Mouse (Mus musculus) MEL (cell line): ENCODE data around the gene Cacna2d4. TPM values are rescaled to one million over a fixed set of nuclear protein-coding genes. Genes with fewer than 3 reads are reported as not detected.

Source experiments
- DNase-seq: peaks from one replicate; pipeline ENCODE4 v3.0.0; 2011; ENCODE audit warnings: low read depth, low spot score
- H3K27ac ChIP-seq: 2 replicates; pipeline ENCODE4 v1.5.1; 2012; ENCODE audit warnings: low read depth, mild to moderate bottlenecking, control low read depth, low read length, moderate library complexity; ENCODE audit not compliant: control insufficient read depth
- H3K27me3 ChIP-seq, 2 experiments: fragments of 150-350 bp in 1 of 2; sonication (generic) in 1 of 2; 2 replicates each; pipeline ENCODE4 v1.6.1; 2012; ENCODE audit warnings: low read length in 2 of 2, mild to moderate bottlenecking in 2 of 2, improper control_type of control experiment in 1 of 2, moderate library complexity in 1 of 2; ENCODE audit not compliant: insufficient read depth in 2 of 2, control insufficient read depth in 1 of 2
- H3K36me3 ChIP-seq, 2 experiments: 2 replicates each; pipeline ENCODE4 v1.6.1; 2012 to 2014; ENCODE audit warnings: low read length in 2 of 2, improper control_type of control experiment in 1 of 2, inconsistent platforms in 1 of 2, mild to moderate bottlenecking in 1 of 2; ENCODE audit not compliant: insufficient read depth in 2 of 2, control insufficient read depth in 1 of 2
- H3K4me1 ChIP-seq, 2 experiments: fragments of 150-350 bp in 1 of 2; sonication (generic) in 1 of 2; 2 replicates each; pipeline ENCODE4 v1.6.1; 2012; ENCODE audit warnings: low read length in 2 of 2, improper control_type of control experiment in 1 of 2, mild to moderate bottlenecking in 1 of 2; ENCODE audit not compliant: insufficient read depth in 2 of 2, control insufficient read depth in 1 of 2
- H3K4me3 ChIP-seq, 2 experiments: fragments of 150-350 bp in 1 of 2; sonication (generic) in 1 of 2; 2 replicates each; pipeline ENCODE4 v1.5.1; 2012; ENCODE audit warnings: low read depth in 2 of 2, low read length in 2 of 2, mild to moderate bottlenecking in 2 of 2, moderate library complexity in 2 of 2, control low read depth in 1 of 2, improper control_type of control experiment in 1 of 2; ENCODE audit not compliant: control insufficient read depth in 1 of 2, insufficient read depth in 1 of 2
- H3K79me2 ChIP-seq: 2 replicates; pipeline ENCODE4 v1.6.1; 2012; ENCODE audit warnings: mild to moderate bottlenecking, low read length, moderate library complexity; ENCODE audit not compliant: control insufficient read depth, poor library complexity, insufficient read depth
- H3K9ac ChIP-seq: 2 replicates; pipeline ENCODE4 v1.6.1; 2012; ENCODE audit warnings: low read depth, mild to moderate bottlenecking, control low read depth, low read length, moderate library complexity; ENCODE audit not compliant: control insufficient read depth, poor library complexity, severe bottlenecking
- H3K9me3 ChIP-seq: fragments of 150-350 bp; sonication (generic); replicated peaks from 2 replicates; pipeline ENCODE4 v1.6.1; 2012; ENCODE audit warnings: mild to moderate bottlenecking, low read length, improper control_type of control experiment, moderate library complexity; ENCODE audit not compliant: insufficient read depth
- CHD2 ChIP-seq: IDR thresholded peaks from 2 replicates; pipeline ENCODE4 v1.6.1; 2011; ENCODE audit warnings: low read length, improper control_type of control experiment
- CTCF ChIP-seq, 3 experiments: IDR thresholded peaks in 2 of 3; conservative IDR thresholded peaks in 1 of 3; 2 replicates each; pipeline ENCODE4 v1.5.1; 2011 to 2012; ENCODE audit warnings: low read length in 3 of 3, low read depth in 2 of 3, mild to moderate bottlenecking in 2 of 3, improper control_type of control experiment in 1 of 3, inconsistent platforms in 1 of 3, mixed read lengths in 1 of 3, moderate library complexity in 1 of 3; ENCODE audit not compliant: control insufficient read depth in 1 of 3, insufficient read depth in 1 of 3, poor library complexity in 1 of 3, severe bottlenecking in 1 of 3
- GATA1 ChIP-seq: IDR thresholded peaks from 2 replicates; pipeline ENCODE4 v1.6.1; 2011; ENCODE audit warnings: low read depth, low read length, improper control_type of control experiment
- HCFC1 ChIP-seq: IDR thresholded peaks from 2 replicates; pipeline ENCODE4 v1.6.1; 2012; ENCODE audit warnings: low read depth, mild to moderate bottlenecking, inconsistent platforms, low read length, improper control_type of control experiment, moderate library complexity
- KAT2A ChIP-seq: conservative IDR thresholded peaks from 2 replicates; pipeline ENCODE4 v1.6.1; 2012; ENCODE audit warnings: low read depth, low read length, improper control_type of control experiment, inconsistent platforms
- MAX ChIP-seq: IDR thresholded peaks from 2 replicates; pipeline ENCODE4 v1.6.1; 2011; ENCODE audit warnings: low read length, improper control_type of control experiment
- POLR2A ChIP-seq, 2 experiments: IDR thresholded peaks; 2 replicates each; pipeline ENCODE4 v1.6.1; 2011 to 2012; ENCODE audit warnings: low read length in 2 of 2, mild to moderate bottlenecking in 2 of 2, control low read depth in 1 of 2, improper control_type of control experiment in 1 of 2, low read depth in 1 of 2, moderate library complexity in 1 of 2; ENCODE audit not compliant: control insufficient read depth in 1 of 2, insufficient read depth in 1 of 2, poor library complexity in 1 of 2
- POLR2AphosphoS2 ChIP-seq: IDR thresholded peaks from 2 replicates; pipeline ENCODE4 v1.6.1; 2011; ENCODE audit warnings: low read length, improper control_type of control experiment
- POLR2AphosphoS5 ChIP-seq: IDR thresholded peaks from 2 replicates; pipeline ENCODE4 v1.6.1; 2012; ENCODE audit warnings: low read depth, borderline replicate concordance, mild to moderate bottlenecking, inconsistent platforms, low read length, moderate library complexity, mixed read lengths
- RAD21 ChIP-seq: IDR thresholded peaks from 2 replicates; pipeline ENCODE4 v1.6.1; 2011; ENCODE audit warnings: mild to moderate bottlenecking, low read depth, low read length, improper control_type of control experiment
- SMC3 ChIP-seq: IDR thresholded peaks from 2 replicates; pipeline ENCODE4 v1.6.1; 2011; ENCODE audit warnings: low read depth, low read length, improper control_type of control experiment
- TAL1 ChIP-seq: IDR thresholded peaks from 2 replicates; pipeline ENCODE4 v1.6.1; 2012; ENCODE audit warnings: mild to moderate bottlenecking, inconsistent platforms, low read length, moderate library complexity, mixed read lengths
- UBTF ChIP-seq: IDR thresholded peaks from 2 replicates; pipeline ENCODE4 v1.6.1; 2012; ENCODE audit warnings: low read depth, mild to moderate bottlenecking, inconsistent platforms, low read length, improper control_type of control experiment, moderate library complexity, borderline replicate concordance; ENCODE audit not compliant: insufficient read depth
- USF1 ChIP-seq: IDR thresholded peaks from 2 replicates; pipeline ENCODE4 v1.6.1; 2014; ENCODE audit warnings: low read depth, mild to moderate bottlenecking, inconsistent platforms, low read length, improper control_type of control experiment, moderate library complexity
- ZC3H11A ChIP-seq: IDR thresholded peaks from 2 replicates; pipeline ENCODE4 v1.6.1; 2012; ENCODE audit warnings: low read depth, mild to moderate bottlenecking, inconsistent platforms, low read length, improper control_type of control experiment
- ZKSCAN1 ChIP-seq: IDR thresholded peaks from 2 replicates; pipeline ENCODE4 v1.6.1; 2012; ENCODE audit warnings: low read depth, mild to moderate bottlenecking, inconsistent platforms, low read length, improper control_type of control experiment, moderate library complexity
- ZNF384 ChIP-seq: IDR thresholded peaks from 2 replicates; pipeline ENCODE4 v1.6.1; 2012; ENCODE audit warnings: low read depth, mild to moderate bottlenecking, inconsistent platforms, low read length, improper control_type of control experiment
- polyA plus RNA-seq, 2 experiments: library from polyadenylated mRNA; stranded (reverse) in 1 of 2; unstranded in 1 of 2; fragments of >175 nt in 1 of 2; fragments of >200 nt in 1 of 2; gene quantifications; 2 replicates each; pipeline versions ENCODE4 v1.2.1 to v1.2.4; 2012; ENCODE audit warnings: low replicate concordance in 2 of 2, low read depth in 1 of 2; ENCODE audit not compliant: insufficient read length in 2 of 2, insufficient read depth in 1 of 2, missing spikeins in 1 of 2
- total RNA-seq: library from RNA; depleted of rRNA; stranded (reverse); fragments of 300-350 nt; gene quantifications from 2 replicates; pipeline ENCODE4 v1.2.3, GENCODE M21; 2012

The Cacna2d4 gene
- total and polyA plus RNA-seq, 3 experiments, result 0.69 to 1.1 TPM; not detected in 1

DNA sequence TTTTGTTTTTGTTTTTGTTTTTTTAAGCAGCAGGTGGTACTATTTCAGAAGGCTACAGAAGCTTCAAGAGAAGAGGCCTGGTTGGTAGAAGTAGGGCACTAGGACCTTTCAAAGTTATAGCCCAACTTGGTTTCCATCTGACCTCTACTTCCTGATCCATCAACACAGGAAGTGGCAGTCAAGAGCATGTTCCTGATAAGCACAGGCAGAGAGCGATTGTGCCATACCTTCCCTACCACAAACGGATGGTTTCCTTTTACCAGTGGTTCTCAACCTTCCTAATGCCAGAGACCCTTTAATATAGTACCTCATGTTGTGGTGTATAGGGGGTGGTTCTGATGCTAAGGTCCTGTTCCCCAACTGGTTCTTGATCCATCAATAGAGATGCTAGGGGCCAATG lies 141.3 kb downstream of the Cacna2d4 start (continued):
- TF ChIP-seq POLR2AphosphoS5, result no peak
- TF ChIP-seq HCFC1, result peak; percentile 75

DNA sequence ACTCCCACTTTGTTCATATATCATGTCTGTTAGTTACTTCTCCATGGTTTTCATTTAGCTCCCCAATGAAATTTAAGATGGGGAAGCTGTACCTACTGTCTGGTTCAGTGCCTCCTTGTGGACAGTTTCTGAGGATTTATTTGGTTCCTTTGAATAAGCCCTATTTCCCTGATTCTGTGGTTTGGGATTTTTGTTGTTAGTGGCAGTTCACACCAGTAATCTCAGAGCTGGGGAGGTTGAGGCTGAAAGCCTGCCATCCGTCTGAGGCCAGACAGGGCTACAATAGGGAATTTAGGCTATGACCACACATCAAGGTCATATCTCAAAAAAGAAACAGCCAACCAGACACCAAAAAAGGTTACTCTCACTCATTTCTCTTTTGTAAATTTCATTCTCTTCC lies 142.3 kb downstream of the Cacna2d4 start:
- Histone ChIP-seq H3K27ac (peak overlapping the region; percentile 92; the same call in 1 of the 2 replicates), H3K79me2 (peaks cover 39% of the 10 kb centered on the region), H3K4me3 (no peak overlapping the region), H3K36me3 (peaks cover 0 to 50% of the 10 kb centered on the region in 2 experiments; a peak in 3 of 4 replicates), H3K4me1 (peaks cover 23 to 25% of the 10 kb centered on the region in 2 experiments), H3K9ac (no peak overlapping the region), H3K27me3 (no peaks in the 10 kb centered on the region), H3K9me3 (no peaks in the 10 kb centered on the region)
- peak; percentile 50 for DNase-seq
- TF ChIP-seq KAT2A, result no peak
- TF ChIP-seq ZC3H11A, result peak; percentile 2; the same call in 1 of the 2 replicates
- no peak for TF ChIP-seq TAL1
- TF ChIP-seq CHD2, result no peak
- TF ChIP-seq SMC3, result 0 out of 2 replicates have a peak, but pooled peaks have one; percentile 25
- TF ChIP-seq CTCF (IDR thresholded peaks at IDR 0.05 in 2 of 3, conservative IDR thresholded peaks at IDR 0.05 in 1 of 3; ENCODE audit: control insufficient read depth in 1 of 3, insufficient read depth in 1 of 3, low read depth in 2 of 3, low read length in 3 of 3, poor library complexity in 1 of 3, severe bottlenecking in 1 of 3), result peak in 2 of 3 experiments; percentile 29 to 45; a peak in 4 of 6 replicates
- TF ChIP-seq RAD21, result 0 out of 2 replicates have a peak, but pooled peaks have one; percentile 1

DNA sequence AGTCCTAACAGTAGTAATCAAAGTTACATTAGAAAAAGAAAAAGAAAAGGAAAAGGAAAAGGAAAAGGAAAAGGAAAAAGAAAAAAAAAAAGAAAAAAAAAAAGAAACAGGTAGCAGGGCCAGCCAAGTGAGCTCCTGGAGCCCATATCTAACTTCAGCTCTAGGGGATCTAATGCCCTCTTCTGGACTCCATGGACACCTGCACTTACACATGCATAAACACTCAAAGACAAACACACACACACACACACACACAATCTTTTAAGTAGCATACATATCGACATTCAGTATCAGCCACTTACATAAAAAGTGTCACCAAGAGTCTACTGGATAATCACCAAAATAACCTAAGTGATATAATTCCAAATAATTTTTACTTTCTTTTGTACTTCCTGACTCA lies 149.3 kb downstream of the Cacna2d4 start:
- no peak overlapping the region for H3K4me3 ChIP-seq
- no peaks in the 10 kb centered on the region for H3K9me3 ChIP-seq
- no peak overlapping the region for H3K27ac ChIP-seq
- TF ChIP-seq USF1, result no peak
- TF ChIP-seq ZKSCAN1, result no peak
- 0 out of 2 replicates have a peak, but pooled peaks have one; percentile 35 for TF ChIP-seq ZNF384
- no peak for TF ChIP-seq POLR2A (IDR thresholded peaks at IDR 0.05; ENCODE audit: control insufficient read depth in 1 of 2, insufficient read depth in 1 of 2, low read depth in 1 of 2, low read length in 2 of 2, poor library complexity in 1 of 2)
- no peak for TF ChIP-seq POLR2AphosphoS2
- no peak for TF ChIP-seq MAX
- no peak for TF ChIP-seq UBTF
- TF ChIP-seq CHD2, result no peak
- TF ChIP-seq CTCF (IDR thresholded peaks at IDR 0.05 in 2 of 3, conservative IDR thresholded peaks at IDR 0.05 in 1 of 3; ENCODE audit: control insufficient read depth in 1 of 3, insufficient read depth in 1 of 3, low read depth in 2 of 3, low read length in 3 of 3, poor library complexity in 1 of 3, severe bottlenecking in 1 of 3), result peak in 2 of 3 experiments; percentile 14 to 30; a peak in 3 of 6 replicates
- no peak for TF ChIP-seq HCFC1
- TF ChIP-seq GATA1, result no peak
- H3K4me1 ChIP-seq, result peaks cover 0 to 4% of the 10 kb centered on the region in 2 experiments; a peak in 2 of 4 replicates
- peaks cover 0 to 26% of the 10 kb centered on the region in 2 experiments; a peak in 2 of 4 replicates for H3K36me3 ChIP-seq
- H3K79me2 ChIP-seq, result peaks cover 54% of the 10 kb centered on the region
- DNase-seq, result no peak
- no peaks in the 10 kb centered on the region for H3K27me3 ChIP-seq
- H3K9ac ChIP-seq, result no peak overlapping the region
